Mouse (Mus musculus) heart, adult 18-20 months (tissue): ENCODE data around the gene Cyb5b. TPM values are rescaled to one million over a fixed set of nuclear protein-coding genes. Genes with fewer than 3 reads are reported as not detected.

ENCODE experiments used
- DNase-seq, 2 experiments: peaks; one replicate each; pipeline ENCODE4 v3.0.0; 2021 to 2022; ENCODE audit warnings: mixed read lengths in 1 of 2
- total RNA-seq, 2 experiments: library from RNA; stranded (reverse); gene quantifications; 2 replicates each; pipeline ENCODE4 v1.2.3; 2021

Cyb5b gene
- total RNA-seq, 2 experiments from 2014 or later: 38.5 to 41.7 TPM

DNA sequence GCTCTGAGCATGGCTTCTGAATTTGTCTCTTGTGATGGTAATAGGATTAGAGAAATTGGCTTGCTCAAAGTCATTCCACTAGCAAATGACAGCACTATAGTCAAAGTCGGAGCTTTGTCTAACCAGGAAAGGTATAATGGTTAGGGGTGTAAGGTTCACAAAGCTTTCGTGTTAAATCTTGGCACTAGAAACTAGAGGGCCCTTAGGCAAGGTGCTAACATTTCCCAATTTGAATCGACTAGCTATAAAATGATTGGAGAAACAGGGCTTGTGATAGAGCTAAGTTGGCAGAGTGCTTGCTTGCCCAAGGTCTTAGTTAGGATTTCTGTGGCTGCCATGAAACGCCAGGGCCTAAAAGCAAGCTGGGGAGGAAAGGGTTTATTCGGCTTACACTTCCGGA is 20.4 kb upstream of the Cyb5b start:
- no peak for DNase-seq

DNA sequence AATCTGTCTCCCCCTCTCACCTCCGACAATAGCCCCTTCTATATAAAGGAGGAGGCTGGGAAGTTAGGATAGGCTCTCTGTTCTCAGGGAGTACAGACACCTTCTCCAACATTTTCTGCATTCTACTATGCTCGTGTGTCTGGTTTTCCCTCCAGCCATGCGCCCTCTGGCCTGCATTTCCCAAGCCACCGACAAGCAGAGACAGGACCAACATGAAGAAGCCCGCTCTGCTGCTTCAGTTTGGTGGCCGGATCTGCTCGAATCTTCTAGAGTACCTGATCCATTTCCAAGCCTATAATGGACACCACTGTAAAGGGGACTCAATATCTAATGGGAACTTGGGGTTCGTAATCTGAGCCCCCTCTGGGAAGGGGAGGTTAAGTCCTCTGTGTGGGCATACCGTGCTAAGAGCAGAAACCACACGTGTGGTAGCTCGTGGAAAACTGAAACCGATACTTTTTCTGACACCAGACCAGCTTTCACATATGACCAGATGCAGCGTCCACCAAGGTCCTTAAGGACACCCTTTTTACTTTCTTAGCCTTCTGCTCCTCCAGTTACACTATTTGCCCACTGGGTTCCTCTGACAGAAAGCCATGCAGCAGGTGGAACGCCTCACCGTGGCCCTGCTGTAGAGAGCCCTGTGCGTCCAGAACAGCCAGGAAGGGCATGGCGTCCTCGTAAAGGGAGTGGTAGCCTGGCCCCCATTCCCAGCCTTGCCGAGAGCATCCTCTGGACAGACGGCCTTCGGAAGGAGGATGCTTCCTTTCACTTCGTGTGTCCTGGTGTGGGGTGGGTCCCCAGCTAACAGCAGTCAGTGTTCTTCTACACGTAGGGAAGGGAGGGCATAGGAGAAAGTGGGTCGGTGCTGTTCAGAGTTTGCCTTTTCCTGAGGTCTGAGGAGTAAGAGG is 17.6 kb upstream of the Cyb5b start:
- DNase-seq: no peak

DNA sequence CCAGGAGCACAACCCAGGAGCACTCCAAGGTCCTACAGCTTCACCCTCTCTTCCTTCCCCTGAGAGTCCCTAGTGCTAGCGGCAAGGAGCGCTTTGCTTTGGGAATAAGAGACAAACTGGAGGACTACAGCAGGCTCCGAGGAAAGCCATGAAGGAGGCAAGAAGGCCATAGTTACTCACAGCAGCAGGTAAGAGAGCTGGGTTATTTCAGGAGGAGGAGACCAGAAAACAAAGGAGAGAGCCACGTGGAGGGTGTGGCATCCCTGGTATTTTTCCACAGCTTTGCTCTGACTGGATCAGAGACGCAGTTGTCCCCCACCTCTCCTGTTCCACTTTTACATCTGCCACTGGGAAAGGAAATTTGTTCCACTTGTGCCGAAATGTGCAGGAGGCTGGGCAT is 16.6 kb upstream of the Cyb5b start:
- peak; percentile 23 to 47 for DNase-seq

DNA sequence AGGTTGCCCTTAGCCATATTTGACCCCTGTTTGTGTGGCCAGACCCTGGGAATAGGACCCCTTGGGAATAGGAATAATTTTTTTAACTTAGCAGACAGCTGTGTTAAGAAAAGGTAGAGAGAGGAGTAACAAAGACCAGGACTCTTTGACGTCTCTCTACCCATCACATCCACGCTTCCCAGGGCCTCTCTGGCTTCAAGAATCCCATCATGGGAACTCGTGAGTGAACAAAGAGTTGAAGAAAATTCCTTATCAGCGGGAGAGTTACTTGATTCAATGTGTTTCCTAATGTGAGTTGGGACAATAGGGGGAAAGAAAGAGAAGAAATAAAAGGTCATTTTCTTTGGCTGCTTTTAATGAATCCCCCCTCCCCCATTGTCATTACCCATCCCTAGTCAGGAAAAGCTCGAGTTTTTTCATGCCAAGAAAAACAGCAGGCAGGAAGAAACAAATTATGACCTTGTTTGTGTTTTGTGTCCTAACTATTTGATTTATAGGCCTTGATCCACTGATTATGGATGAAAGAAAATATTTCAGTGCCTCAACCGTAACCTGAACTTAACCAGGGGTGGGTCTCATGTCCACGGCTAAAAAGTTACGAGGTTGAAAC is 14.3 kb upstream of the Cyb5b start:
- DNase-seq: no peak

DNA sequence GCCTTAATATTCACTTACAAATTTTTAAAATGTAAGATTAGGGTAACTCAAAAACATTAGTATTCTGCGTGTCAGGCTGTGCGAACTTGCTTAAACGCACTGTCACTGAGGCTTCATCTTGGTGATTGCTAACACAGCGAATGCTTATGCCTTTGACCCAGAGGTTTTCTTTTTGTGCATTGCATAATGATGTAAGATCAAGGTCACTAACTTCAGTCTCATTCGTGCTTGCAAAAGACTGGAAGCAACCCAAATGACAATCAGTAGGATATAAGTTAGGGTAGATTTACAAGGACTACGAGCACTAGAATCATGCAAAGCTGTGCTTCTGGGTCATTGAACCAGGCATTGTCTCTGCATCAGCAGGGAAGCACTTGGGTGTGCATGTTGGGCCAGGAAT is 12.8 kb upstream of the Cyb5b start:
- DNase-seq: no peak

DNA sequence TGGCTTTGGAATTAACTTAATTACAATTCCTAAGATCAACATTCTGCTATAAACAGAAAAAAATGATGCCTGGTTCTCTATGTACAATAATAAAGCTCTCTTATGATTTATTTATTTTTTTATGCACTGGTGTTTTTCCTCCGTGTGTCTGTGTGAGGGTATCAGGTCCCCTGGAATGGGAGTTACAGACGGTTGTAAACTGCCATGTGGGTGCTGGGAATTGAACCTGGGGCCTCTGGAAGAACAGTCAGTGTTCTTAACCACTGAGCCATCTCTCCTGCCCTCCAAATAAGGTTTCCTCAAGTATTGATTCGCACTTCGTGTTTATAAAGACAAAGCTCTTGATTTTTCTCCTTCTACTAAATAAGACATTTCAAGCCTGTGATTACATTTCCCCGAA is 12.1 kb upstream of the Cyb5b start:
- no peak for DNase-seq

DNA sequence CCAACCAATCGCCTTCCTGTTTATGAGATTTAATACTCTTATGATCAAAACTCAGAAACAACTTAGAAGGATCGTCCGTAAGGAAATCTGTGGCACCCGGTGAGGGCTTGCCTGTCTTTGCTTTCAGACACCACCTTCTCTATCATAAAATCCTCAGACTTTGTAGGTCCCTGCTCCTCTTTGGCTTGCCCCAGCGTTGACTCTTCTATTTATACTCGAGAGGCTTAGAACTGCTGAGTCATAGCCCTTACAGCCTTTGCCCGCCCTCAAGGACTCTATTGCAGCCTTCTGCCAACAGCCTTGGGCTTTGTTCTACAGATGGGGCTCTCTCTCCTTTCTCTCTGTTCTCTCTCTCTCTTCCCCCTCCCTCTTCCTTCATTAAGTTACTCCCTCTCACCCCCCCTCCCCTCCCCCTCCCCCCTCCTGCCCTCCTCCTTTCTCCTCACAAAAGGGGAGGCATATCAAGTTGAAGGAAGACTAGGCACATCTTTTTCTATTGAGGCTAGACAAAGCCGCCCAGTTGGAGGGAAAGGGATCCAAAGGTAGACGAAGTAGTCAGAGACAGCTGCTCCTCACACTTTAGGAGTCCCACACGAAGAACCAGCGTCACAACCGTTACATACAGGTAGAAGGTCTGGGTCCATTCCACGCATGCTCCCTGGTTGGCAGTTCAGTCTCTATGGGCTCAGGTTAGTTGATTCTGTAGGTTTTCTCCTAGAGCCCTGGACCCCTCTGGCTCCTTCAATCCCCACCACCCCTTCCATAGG is 10.6 kb upstream of the Cyb5b start:
- DNase-seq: peak; percentile 74 to 81

DNA sequence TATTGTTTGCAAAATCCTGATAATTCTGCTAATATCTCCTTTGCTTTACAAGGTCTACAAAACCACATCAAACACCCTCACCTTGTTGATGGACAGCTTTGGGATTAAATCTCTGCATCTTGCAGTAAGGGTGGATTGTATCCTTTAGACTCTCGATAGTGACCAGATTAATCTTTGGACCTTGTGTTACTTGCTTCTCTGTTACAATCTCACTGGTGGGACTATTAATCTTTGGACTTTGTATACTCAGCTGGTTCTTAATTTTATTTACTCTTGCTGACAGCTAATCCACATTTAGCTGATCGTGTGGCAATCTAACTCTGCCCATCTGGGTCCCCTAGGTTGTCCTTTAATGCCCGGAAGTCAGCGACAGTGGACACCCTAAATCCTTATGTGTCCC is 7.9 kb upstream of the Cyb5b start:
- no peak for DNase-seq

DNA sequence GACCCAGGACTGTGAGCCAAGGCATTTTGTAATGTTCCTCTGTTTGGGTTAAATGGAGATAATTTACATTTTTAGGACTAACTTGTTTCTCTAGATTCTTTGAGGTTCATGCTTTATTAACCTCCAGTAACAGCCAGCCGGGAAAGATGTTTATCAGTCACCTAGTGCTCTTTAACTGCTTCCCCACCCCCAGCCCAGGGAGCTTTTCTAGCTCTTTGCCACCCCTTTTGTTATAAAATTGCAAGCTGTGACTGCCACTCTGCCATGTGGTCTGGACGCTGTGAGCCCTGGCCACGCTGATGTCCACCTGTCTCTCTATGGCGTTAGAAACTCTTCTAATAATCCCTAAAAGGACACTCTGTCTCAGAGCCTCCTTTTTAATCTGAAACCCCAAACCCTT is 6.9 kb upstream of the Cyb5b start:
- DNase-seq: no peak

DNA sequence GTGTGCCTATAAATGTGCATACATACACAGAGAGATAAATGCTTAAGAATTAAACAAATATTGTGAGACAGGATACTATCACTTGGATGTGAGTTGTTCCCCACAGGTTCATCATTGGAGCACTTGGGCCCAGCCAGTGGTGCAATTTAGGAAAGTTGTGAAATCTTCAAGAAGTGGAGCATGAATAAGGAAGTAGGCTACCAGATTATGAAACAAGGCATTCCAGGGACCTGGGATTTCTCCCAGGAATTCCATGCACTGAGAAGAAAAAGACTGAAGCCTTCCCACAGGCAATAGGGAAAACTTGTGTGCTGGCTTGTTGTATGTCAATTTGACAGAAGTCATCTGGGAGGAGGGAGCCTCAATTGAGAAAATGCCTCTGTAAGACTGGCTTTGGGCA is 4.3 kb upstream of the Cyb5b start:
- peak; percentile 68 to 83 for DNase-seq

DNA sequence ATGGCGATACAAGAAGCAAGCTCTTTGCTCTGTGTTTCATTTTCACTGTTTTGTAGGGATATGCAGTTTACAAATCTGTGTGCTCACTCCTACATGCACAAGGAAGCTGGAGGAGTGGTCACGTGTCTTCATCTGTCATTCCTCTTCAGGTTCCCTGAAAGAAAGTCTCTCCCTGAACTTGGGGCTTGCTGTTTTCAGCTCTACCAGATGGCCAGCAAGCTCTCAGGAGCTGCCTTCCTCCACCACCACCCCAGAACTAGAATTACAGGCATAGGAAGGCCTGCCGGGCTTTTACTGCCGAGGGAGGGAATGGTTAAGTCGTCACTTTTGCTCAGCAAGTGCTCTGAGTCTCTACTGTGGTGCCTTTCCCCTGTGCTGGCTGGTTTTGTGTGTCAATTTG is 1.6 kb upstream of the Cyb5b start:
- DNase-seq: no peak

DNA sequence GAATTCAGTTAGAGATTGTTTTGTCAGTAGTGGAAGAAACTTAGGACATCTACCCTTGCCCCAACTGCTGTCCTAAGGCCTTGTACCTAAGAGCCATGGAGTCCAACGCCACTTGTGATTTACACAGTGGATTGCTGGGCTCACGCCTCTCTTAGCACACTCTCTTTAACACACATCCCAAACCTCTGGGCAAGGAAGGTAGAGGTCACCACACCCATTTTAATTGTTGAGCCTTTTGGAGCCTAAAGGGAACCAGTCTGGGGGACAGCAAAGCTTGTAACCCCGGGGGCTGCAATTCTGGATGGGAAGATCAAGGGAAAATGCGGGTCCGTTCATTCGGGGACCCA is 410 bp upstream of the Cyb5b start:
- no peak for DNase-seq

DNA sequence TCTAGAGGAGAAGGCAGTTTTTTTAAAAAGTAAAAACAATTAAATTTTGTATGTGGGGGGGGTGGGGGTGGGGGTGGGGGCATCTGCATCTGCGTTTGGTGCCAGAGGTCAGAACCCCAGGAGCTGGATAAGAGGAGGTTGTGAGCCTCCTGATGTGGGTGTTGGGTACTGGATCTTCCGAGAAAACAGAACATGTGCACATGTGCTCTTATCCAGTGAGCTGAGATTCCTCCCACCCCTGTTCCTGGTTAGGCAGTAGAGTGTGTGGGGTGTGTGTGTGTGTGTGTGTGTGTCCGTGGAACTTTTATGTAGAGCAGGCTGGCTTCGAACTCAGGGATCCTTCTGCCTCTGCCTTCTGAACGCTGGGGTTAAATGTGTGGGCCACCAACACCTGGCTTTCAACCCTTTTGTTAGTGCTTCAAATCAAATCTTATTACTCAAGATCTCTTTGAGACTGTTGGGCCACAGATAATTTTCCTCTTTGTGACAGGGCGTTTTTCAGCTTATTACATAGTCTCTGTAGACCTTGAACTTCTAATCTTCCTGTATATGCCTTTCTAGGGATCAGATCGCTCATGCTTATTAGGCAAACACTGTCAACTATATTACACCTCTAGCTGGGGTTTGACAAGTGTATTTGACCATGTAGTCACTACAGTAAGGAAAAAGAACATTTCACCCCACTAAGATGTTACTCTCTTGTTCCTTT is 926 bp downstream of the Cyb5b start:
- no peak for DNase-seq

DNA sequence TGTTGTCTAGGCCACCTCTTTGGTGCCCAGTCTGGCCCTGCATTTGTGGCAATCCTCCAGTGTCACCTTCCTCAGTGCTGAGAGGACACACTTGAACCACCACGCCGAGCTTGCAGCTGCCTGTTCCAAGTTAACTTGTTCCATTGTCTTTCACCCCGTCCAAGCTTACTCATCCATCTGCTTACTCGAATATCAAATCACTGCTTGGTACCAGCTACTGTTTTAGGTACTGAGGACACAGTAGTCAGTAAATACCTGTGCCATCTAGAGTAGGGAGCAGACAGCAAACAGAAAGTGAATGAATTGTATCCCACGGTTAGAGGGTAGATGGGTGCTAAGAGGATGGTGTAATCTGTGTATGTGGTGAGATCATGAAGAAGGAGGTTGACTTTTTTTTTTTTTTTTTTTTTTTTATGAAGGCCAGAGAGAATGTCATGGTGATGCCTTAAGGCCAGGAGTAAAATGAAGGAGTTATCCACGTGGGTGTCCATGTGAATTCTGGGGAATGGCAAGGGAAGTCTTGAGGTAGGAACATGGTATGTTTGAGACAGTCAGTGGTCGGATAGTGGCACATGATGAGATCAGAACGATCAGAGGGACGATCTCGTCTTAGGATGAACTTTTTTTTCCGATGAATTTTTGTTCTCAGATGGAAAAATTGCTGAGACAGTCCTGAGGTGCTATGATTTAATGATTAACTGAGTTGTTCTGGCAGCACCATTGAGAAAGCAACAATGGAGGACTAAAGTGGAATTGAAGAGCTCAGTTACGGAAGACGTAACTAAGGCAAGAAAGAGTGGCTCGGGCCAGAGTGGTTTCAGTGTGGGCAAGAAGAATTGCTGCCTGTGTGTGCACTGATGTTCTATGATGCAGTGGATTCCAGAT is 3.1 kb downstream of the Cyb5b start:
- no peak for DNase-seq

DNA sequence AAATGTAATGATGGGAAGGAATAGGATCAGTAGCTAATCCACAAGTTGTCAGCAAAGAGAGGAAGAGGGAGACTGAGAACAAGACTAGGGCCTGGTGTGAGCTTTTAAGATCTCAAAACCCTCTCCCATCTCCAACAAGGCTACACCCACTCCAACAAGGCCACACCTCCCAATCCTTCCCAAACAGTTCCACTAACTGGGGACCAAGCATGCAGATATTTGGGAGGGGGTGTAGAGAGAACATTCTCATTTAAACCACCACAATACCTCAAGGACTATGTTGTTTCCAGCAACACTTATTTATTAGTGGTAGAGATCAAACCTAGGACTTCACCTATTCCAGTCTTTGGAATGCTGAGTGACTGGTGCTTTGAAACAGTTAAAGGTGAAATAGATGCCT is 6.4 kb downstream of the Cyb5b start:
- no peak for DNase-seq

DNA sequence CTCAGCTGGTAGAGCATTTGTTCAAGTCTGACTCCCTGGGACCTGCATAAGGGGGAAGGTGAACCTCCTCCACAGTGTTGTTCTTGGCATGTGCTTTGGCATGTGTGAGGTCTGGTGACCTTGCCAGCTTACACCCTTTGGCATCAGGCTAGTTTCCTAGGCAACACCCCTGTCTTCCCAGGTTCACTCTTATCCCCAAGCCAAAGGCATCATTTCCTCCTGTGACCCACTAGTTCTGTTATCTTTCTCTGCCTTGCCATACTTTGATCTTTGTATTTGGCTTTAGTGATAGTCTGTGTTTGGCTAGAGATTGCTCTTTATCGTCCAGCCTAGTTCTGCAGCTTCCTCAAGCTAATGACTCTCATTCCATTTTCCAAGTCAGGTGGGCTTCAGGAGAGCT is 7.4 kb downstream of the Cyb5b start:
- peak in 1 of 2 experiments; percentile 40 for DNase-seq

DNA sequence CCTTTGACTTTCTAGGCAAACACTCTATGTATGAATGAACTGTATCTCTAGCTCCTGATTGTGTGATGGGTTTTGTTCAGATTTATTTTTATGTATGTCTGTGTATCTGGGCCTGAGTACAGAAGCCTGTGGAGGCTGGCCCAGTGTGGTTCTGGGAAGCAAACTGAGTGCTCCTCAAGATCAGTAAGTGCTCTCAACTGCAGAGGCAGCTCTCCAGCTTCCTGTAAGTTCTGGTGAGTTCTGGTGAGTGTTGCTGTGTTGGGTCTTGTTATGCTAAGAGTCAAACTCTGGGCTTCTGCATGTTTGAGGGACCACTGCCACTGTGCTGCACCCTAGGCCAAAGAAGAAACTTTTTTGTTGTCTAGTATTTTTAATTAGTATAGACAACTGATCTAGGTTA is 8.4 kb downstream of the Cyb5b start:
- peak in 1 of 2 experiments; percentile 25 for DNase-seq

DNA sequence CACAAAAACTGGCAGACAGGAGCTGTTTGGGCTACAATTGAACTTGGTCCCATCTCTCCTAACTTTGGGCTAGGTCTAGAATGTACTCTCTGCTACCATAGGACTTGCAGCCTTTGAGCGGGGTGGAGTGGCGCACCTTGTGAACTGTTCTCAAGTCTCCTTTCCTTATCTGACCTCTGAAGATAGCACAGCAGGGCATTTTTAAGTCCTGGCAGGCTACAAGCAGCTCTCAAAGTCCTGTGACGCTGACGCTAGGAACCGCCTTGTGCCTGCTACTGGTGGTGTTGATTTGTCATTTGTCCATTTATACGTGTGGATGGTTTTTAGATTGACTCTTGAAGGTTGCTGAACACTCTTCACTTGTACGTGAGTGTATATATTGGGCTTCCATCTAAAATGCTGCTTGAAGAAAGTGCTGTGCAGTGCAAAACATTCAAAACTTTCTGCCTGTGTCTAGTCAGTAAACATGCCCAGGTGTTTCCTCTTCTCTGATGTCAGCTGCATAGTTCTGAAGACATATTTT is 13.9 kb downstream of the Cyb5b start:
- DNase-seq: peak in 1 of 2 experiments; percentile 50

DNA sequence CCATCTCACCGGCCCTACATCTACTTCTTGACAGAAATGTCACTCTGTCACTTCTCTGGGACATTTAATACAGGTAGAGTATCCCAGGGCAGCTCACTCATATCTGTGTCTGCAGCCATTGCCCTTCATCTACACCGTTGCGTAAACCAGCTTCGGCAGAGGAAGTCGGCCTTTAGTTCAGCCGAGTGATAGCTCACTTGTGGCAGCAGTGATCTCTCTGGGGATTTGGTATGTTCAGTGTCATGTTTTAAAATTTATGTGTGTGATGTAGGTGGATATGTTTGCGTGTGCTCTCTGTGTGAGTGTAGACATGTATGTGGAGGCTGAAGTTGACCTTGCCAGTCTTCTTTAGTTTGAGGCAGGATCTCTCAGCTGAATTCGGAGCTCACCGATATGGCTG is 15.3 kb downstream of the Cyb5b start:
- no peak for DNase-seq

DNA sequence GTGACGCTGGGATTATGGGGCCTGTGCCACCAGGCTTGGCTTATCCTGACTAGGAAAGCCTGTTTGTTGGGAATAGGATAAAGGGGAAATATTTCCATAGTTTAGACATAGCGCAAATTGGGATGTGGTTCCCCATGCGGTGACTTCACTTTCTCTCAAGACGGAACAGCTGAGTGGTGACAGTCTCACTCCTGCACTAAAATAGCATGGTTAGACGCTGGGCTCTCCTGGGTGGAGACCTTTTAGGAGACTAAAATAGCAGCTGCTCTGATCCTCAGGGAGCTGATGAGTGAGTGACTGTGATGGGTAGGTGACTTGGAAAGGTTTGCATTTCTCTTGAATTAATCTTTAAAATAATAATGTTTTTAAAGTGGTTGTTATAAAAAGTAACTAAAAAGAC is 17.4 kb downstream of the Cyb5b start:
- DNase-seq: peak in 1 of 2 experiments; percentile 51

DNA sequence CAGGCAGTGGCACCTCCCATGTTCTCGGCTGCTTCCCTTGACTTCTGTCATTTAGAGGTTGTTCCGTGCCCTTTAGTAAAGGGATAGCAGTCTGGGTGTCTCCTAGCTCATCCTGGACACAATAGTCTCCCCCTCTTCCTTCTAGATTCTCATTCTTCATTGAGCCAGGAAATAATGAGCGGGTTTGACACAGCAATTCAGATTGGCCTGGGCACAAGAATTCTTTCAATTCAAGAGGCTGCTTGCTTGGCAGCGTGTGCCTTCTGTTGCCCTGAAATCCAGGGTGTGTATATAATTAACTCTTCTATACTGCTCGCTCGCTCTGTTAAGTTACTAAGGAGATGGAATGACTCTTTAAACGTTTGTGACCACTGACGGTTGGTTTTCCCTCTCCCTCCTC is 21.7 kb downstream of the Cyb5b start:
- peak in 1 of 2 experiments; percentile 31 for DNase-seq
